Mouse (Mus musculus): Measurements from ENCODE around the gene Ppp6r3. TPM values are rescaled to one million over a fixed set of nuclear protein-coding genes. Genes with fewer than 3 reads are reported as not detected.

The Ppp6r3 gene
- polyA plus RNA-seq, 1 experiment, result 28.8 TPM

DNA sequence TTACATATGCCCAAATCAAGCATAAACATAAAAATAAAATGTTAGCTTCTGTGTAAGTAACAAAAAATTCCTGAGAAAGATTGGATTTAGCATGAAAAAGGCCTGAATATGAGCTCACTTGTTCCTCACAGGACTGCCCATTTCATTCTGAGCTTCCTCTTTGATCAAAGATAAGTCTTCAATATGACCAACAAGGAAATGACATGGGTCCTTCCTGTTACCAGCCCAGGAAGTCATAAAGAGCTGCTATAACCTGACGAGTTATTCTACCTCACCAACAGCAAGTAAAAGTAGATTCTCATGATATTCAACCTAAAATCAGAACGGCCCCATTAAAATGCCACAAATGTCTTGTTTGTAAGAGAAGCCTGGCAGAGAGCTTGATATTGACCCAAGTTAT is 104.3 kb downstream of the Ppp6r3 start:
- no peak for TF ChIP-seq POLR2A (IDR thresholded peaks at IDR 0.05; ENCODE audit: control insufficient read depth, low read depth, low read length)
- TF ChIP-seq CTCF (IDR thresholded peaks at IDR 0.05; ENCODE audit: control insufficient read depth, insufficient read depth, insufficient replicate concordance, low read depth, low read length), result no peak
- peaks cover 2% of the 10 kb centered on the region; the same call in 1 of the 2 replicates for H3K36me3 ChIP-seq (ENCODE audit: control insufficient read depth, insufficient read depth, low read length)
- H3K27ac ChIP-seq (ENCODE audit: control insufficient read depth, insufficient read depth, low read depth, low read length), result no peak overlapping the region
- H3K4me3 ChIP-seq (ENCODE audit: control insufficient read depth, low read depth, low read length), result no peak overlapping the region
- H3K27me3 ChIP-seq (ENCODE audit: control insufficient read depth, insufficient read depth, low read length), result no peaks in the 10 kb centered on the region
- no peaks in the 10 kb centered on the region for H3K4me1 ChIP-seq (ENCODE audit: control insufficient read depth, insufficient read depth, low read length)

DNA sequence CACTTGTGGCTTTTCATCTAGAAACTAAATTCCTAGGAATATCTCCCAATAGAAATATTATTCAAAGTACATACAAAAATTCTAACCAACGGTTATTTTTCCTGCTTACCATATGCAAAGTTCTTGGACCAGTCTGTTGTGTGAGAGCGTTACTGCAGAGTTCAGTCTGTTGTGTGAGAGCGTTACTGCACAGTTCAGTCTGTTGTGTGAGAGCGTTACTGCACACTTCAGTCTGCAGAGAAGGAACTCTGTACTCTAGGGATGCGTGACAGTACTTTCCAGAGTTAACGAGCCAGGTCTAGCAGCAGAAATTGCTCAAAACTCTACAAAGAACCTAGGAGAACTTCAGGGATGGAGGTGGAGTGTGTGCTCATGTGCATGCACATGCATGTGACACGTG is 108.0 kb downstream of the Ppp6r3 start:
- Histone ChIP-seq H3K4me1 (ENCODE audit: control insufficient read depth, insufficient read depth, low read length) (no peaks in the 10 kb centered on the region), H3K27ac (ENCODE audit: control insufficient read depth, insufficient read depth, low read depth, low read length) (no peak overlapping the region), H3K4me3 (ENCODE audit: control insufficient read depth, low read depth, low read length) (no peak overlapping the region), H3K27me3 (ENCODE audit: control insufficient read depth, insufficient read depth, low read length) (no peaks in the 10 kb centered on the region), H3K36me3 (ENCODE audit: control insufficient read depth, insufficient read depth, low read length) (peaks cover 3% of the 10 kb centered on the region)
- TF ChIP-seq CTCF (IDR thresholded peaks at IDR 0.05; ENCODE audit: control insufficient read depth, insufficient read depth, insufficient replicate concordance, low read depth, low read length) (no peak), POLR2A (IDR thresholded peaks at IDR 0.05; ENCODE audit: control insufficient read depth, low read depth, low read length) (no peak)

DNA sequence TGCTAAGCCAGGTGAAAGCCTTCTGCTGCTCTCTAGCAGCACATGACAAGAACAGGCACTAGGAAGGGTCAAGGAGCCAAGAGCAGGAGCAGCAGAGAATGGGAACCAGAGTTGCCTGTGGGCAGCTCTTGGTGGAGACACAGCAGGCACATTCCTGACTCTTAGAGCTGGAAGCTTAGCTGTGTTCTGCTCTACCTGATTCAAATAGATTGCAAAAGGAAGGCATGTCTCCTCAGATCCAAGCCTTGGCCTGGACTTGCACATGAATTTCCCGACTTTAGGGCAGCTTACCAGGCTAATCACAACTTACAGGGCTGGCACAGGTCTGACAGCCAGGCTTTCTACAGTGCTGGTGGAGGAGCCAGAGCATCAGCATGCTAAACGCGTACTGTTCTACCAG is 115.6 kb downstream of the Ppp6r3 start:
- Histone ChIP-seq H3K4me3 (ENCODE audit: control insufficient read depth, low read depth, low read length) (no peak overlapping the region), H3K27me3 (ENCODE audit: control insufficient read depth, insufficient read depth, low read length) (no peaks in the 10 kb centered on the region), H3K36me3 (ENCODE audit: control insufficient read depth, insufficient read depth, low read length) (peaks cover 4% of the 10 kb centered on the region), H3K4me1 (ENCODE audit: control insufficient read depth, insufficient read depth, low read length) (no peaks in the 10 kb centered on the region), H3K27ac (ENCODE audit: control insufficient read depth, insufficient read depth, low read depth, low read length) (no peak overlapping the region)
- no peak for TF ChIP-seq CTCF (IDR thresholded peaks at IDR 0.05; ENCODE audit: control insufficient read depth, insufficient read depth, insufficient replicate concordance, low read depth, low read length)
- no peak for TF ChIP-seq POLR2A (IDR thresholded peaks at IDR 0.05; ENCODE audit: control insufficient read depth, low read depth, low read length)

DNA sequence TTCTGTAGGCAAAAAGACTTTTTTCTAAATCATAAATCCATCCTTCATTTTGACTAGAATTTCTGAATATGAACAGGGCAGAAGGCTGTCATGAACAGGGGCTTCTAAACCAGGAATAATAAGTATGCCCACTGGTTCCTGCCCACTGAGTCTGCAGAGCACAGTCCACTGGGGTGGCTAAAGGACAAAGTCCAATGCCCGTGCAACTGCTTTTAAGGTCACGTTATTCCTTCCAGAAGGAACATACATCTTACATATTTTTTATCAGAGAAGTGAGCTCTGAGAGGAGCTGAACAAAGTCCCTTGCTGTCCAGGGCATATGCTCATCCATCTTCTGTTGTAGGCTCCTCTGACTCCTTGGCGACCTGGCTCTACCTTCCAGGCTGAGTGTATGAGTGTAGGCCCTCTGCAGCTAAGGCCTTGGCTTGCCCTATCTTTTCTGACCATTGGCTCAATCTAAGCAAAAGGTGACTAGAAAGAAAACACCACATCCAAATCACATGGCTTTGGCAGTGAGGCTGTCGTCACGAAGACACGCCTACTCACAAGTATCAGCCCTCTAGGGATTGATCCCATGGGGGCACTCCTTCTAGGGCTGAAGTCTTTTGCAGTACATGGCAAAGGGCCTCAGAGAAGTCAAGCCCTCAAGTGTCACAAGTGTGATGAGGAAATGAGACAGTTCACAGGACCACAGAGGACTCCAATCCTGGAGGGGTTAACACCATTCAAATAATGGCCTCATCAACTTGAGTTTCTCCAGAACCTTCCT is 117.0 kb downstream of the Ppp6r3 start:
- peaks cover 4% of the 10 kb centered on the region for H3K36me3 ChIP-seq (ENCODE audit: control insufficient read depth, insufficient read depth, low read length)
- no peak overlapping the region for H3K27ac ChIP-seq (ENCODE audit: control insufficient read depth, insufficient read depth, low read depth, low read length)
- no peak overlapping the region for H3K4me3 ChIP-seq (ENCODE audit: control insufficient read depth, low read depth, low read length)
- no peak for TF ChIP-seq CTCF (IDR thresholded peaks at IDR 0.05; ENCODE audit: control insufficient read depth, insufficient read depth, insufficient replicate concordance, low read depth, low read length)
- no peak for TF ChIP-seq POLR2A (IDR thresholded peaks at IDR 0.05; ENCODE audit: control insufficient read depth, low read depth, low read length)
- H3K4me1 ChIP-seq (ENCODE audit: control insufficient read depth, insufficient read depth, low read length), result no peaks in the 10 kb centered on the region
- H3K27me3 ChIP-seq (ENCODE audit: control insufficient read depth, insufficient read depth, low read length), result no peaks in the 10 kb centered on the region

DNA sequence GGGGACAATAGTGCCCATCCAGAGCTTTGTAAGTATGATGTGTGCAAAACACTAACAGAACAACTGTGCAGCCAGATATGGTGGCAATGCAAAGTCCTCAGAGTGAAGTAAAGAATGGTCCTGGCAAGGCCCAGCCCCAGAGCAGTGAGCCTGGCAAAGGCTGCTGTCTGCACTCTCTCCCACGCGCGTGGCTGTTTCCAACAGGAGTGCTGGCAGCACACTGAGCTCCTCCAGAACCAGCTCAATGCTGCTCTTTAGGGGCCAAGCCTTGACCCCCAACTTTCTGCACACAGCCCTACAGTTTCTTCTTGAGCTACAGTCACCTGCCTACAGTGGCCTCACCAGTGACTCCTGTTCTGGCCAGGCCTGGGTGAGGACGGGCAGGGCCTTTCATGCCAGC is 117.8 kb downstream of the Ppp6r3 start:
- peaks cover 4% of the 10 kb centered on the region for H3K36me3 ChIP-seq (ENCODE audit: control insufficient read depth, insufficient read depth, low read length)
- no peaks in the 10 kb centered on the region for H3K4me1 ChIP-seq (ENCODE audit: control insufficient read depth, insufficient read depth, low read length)
- H3K27ac ChIP-seq (ENCODE audit: control insufficient read depth, insufficient read depth, low read depth, low read length), result no peak overlapping the region
- no peaks in the 10 kb centered on the region for H3K27me3 ChIP-seq (ENCODE audit: control insufficient read depth, insufficient read depth, low read length)
- TF ChIP-seq POLR2A (IDR thresholded peaks at IDR 0.05; ENCODE audit: control insufficient read depth, low read depth, low read length) (no peak), CTCF (IDR thresholded peaks at IDR 0.05; ENCODE audit: control insufficient read depth, insufficient read depth, insufficient replicate concordance, low read depth, low read length) (no peak)
- H3K4me3 ChIP-seq (ENCODE audit: control insufficient read depth, low read depth, low read length), result no peak overlapping the region

DNA sequence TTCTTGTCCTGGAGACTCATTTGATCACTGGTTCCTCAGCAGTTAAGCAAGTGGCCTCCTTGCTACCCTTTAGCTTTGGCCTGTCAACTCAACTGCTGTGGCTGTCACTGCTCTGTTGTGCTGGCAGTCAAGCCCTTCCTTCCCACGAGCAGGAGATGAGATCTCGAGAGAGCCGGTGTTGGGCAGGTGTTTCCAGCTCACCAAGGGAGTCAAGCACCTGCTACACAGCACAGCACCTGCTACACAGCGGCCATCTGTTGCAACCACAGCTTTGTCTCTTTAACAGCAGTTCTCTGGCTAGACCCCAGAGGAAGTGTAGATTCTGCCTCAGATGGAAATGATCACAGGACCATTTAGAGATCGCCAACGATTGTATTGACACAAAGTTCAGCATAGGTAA is 123.9 kb downstream of the Ppp6r3 start:
- TF ChIP-seq CTCF (IDR thresholded peaks at IDR 0.05; ENCODE audit: control insufficient read depth, insufficient read depth, insufficient replicate concordance, low read depth, low read length), result no peak
- TF ChIP-seq POLR2A (IDR thresholded peaks at IDR 0.05; ENCODE audit: control insufficient read depth, low read depth, low read length), result no peak

DNA sequence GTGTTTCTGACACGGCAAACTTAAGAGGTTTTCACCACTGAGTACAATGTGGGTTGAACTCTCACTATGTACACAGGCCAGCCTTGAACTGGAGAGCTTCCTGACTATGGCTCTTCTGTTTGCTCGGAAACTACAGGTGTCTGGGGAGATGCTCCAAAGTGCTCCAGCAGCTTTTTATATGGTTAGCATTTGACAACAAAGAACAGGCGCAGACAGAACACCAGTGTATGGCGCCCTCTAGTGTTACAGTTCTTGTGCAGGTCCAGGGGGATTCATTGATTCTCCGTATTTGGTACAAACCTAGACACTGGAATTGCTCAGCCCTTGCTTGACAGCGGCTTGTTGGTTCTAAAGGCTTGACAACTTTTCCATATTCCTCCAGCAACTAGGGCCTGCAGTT is 124.4 kb downstream of the Ppp6r3 start:
- H3K4me1 ChIP-seq (ENCODE audit: control insufficient read depth, insufficient read depth, low read length), result no peaks in the 10 kb centered on the region; the same call in 1 of the 2 replicates
- TF ChIP-seq POLR2A (IDR thresholded peaks at IDR 0.05; ENCODE audit: control insufficient read depth, low read depth, low read length) (no peak), CTCF (IDR thresholded peaks at IDR 0.05; ENCODE audit: control insufficient read depth, insufficient read depth, insufficient replicate concordance, low read depth, low read length) (no peak)
- H3K36me3 ChIP-seq (ENCODE audit: control insufficient read depth, insufficient read depth, low read length), result no peaks in the 10 kb centered on the region
- no peak overlapping the region for H3K27ac ChIP-seq (ENCODE audit: control insufficient read depth, insufficient read depth, low read depth, low read length)
- no peak overlapping the region for H3K4me3 ChIP-seq (ENCODE audit: control insufficient read depth, low read depth, low read length)
- no peaks in the 10 kb centered on the region for H3K27me3 ChIP-seq (ENCODE audit: control insufficient read depth, insufficient read depth, low read length)

More for the DNA sequence above, 123.9 kb downstream of the Ppp6r3 start:
- H3K27ac ChIP-seq (ENCODE audit: control insufficient read depth, insufficient read depth, low read depth, low read length), result no peak overlapping the region
- H3K4me1 ChIP-seq (ENCODE audit: control insufficient read depth, insufficient read depth, low read length), result no peaks in the 10 kb centered on the region; the same call in 1 of the 2 replicates
- H3K27me3 ChIP-seq (ENCODE audit: control insufficient read depth, insufficient read depth, low read length), result no peaks in the 10 kb centered on the region
- H3K4me3 ChIP-seq (ENCODE audit: control insufficient read depth, low read depth, low read length), result no peak overlapping the region
- H3K36me3 ChIP-seq (ENCODE audit: control insufficient read depth, insufficient read depth, low read length), result no peaks in the 10 kb centered on the region

Measured in testis, adult 2 months (tissue).